Mouse (Mus musculus): ENCODE measurements around the gene St8sia1. TPM values are rescaled to one million over a fixed set of nuclear protein-coding genes. Genes with fewer than 3 reads are reported as not detected.

The St8sia1 gene
- polyA plus RNA-seq, 1 experiment = not detected

DNA sequence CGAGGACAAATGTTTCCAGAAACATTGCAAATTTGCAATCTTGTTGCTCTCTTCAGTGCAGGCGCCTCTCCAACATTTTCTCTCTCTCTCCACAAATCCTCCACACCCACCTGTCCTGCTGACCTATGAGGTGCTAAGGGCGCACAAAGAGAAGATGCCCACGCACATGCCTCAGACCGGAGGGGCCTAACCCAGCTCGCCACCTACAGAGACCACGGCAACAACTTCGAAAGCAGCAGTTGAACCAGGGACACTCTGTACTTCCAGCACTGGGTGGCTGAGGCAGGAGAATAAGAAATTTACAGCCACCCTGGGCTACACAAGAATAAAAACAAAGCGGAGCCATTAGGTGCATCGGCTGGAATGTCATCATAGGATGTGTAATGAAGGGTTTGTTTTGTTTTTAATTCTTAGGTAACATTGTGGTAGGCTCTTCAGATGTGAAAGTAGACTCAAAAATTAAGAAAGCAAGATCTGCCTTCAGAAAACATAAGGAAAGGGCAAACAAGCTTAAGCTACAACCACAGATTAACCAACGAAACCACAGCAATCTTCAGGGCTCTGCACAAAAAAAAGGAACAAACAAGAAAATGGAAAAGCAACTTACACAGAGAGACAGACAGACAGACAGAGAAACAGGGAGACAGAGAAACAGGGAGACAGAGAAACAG lies 47.8 kb downstream of the St8sia1 start:
- no peak overlapping the region for H3K4me3 ChIP-seq (ENCODE audit: insufficient read depth, low read depth, low read length)
- WGBS = 74% methylated on average over 11 of the region's 11 CpGs
- no peak for TF ChIP-seq POLR2A (IDR thresholded peaks at IDR 0.05; ENCODE audit: insufficient read depth, low read depth, low read length)
- no peak for TF ChIP-seq CTCF (IDR thresholded peaks at IDR 0.05; ENCODE audit: insufficient read depth, low read depth, low read length)

DNA sequence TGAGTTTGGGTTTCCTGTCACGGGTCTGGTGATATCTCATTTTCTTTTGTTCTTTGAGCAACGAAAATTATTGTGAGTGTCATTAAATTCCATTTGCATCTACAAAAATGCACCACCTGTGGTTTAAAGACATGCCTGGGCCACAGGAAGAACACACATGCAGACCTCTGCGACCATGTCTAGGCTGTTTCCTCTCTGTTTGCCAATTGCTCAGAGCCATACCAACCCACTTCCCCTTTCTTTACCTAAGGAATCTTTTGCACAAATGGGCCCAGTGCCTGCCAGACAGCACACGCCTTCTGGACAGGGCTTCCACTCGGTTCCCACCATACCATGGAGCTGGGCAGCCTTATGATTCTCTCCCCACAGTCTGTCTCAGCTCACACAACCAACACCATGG lies 48.8 kb downstream of the St8sia1 start:
- TF ChIP-seq CTCF (IDR thresholded peaks at IDR 0.05; ENCODE audit: insufficient read depth, low read depth, low read length) = no peak
- no peak for TF ChIP-seq POLR2A (IDR thresholded peaks at IDR 0.05; ENCODE audit: insufficient read depth, low read depth, low read length)
- Histone ChIP-seq H3K27ac (ENCODE audit: insufficient read depth, low read depth, low read length) (no peak overlapping the region), H3K4me1 (ENCODE audit: control insufficient read depth, insufficient read depth, low read length) (peaks cover 3% of the 10 kb centered on the region), H3K4me3 (ENCODE audit: insufficient read depth, low read depth, low read length) (no peak overlapping the region)
- 87% methylated on average over 5 of the region's 5 CpGs for WGBS

More for the DNA sequence above, 47.8 kb downstream of the St8sia1 start:
- Histone ChIP-seq H3K4me1 (ENCODE audit: control insufficient read depth, insufficient read depth, low read length) (peaks cover 3% of the 10 kb centered on the region), H3K27ac (ENCODE audit: insufficient read depth, low read depth, low read length) (no peak overlapping the region)

DNA sequence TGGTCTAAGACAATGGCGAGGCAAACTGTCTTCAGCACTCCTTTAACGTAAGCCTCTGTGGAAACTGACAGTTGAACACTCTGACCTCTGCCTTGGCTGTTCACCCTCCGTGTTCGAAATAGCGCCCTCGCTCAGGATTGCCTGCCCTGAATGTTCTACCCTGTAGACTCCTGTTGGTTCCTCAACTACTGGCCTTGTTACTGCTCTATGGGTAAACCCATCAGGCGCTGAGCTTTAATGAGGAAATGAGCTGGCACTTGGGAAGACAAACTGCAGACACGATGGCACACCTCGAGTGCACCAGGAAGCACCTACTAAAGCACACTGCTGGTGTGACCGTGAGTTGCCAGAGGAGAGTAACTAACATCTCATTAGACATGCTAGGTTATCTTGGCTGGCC lies 49.6 kb downstream of the St8sia1 start:
- Histone ChIP-seq H3K4me1 (ENCODE audit: control insufficient read depth, insufficient read depth, low read length) (peaks cover 3% of the 10 kb centered on the region), H3K4me3 (ENCODE audit: insufficient read depth, low read depth, low read length) (no peak overlapping the region), H3K27ac (ENCODE audit: insufficient read depth, low read depth, low read length) (no peak overlapping the region)
- TF ChIP-seq CTCF (IDR thresholded peaks at IDR 0.05; ENCODE audit: insufficient read depth, low read depth, low read length) = no peak
- TF ChIP-seq POLR2A (IDR thresholded peaks at IDR 0.05; ENCODE audit: insufficient read depth, low read depth, low read length) = no peak
- WGBS = 92% methylated on average over 10 of the region's 10 CpGs

- Histone ChIP-seq H3K4me3 (ENCODE audit: insufficient read depth, low read depth, low read length) (no peak overlapping the region), H3K4me1 (ENCODE audit: control insufficient read depth, insufficient read depth, low read length) (peaks cover 1% of the 10 kb centered on the region), H3K27ac (ENCODE audit: insufficient read depth, low read depth, low read length) (no peak overlapping the region)
- TF ChIP-seq CTCF (IDR thresholded peaks at IDR 0.05; ENCODE audit: insufficient read depth, low read depth, low read length) = no peak
- TF ChIP-seq POLR2A (IDR thresholded peaks at IDR 0.05; ENCODE audit: insufficient read depth, low read depth, low read length) = no peak
- 94% methylated on average over 3 of the region's 3 CpGs for WGBS
Measured at GRCm38 (mm10) chr6:142911263-142911662, 53.0 kb downstream of the St8sia1 start.

GRCm38 (mm10) chr6:142910721-142911120 lies 53.5 kb downstream of the St8sia1 start:
- 98% methylated on average over 7 of the region's 7 CpGs for WGBS
- Histone ChIP-seq H3K27ac (ENCODE audit: insufficient read depth, low read depth, low read length) (no peak overlapping the region), H3K4me1 (ENCODE audit: control insufficient read depth, insufficient read depth, low read length) (no peaks in the 10 kb centered on the region; the same call in 1 of the 2 replicates), H3K4me3 (ENCODE audit: insufficient read depth, low read depth, low read length) (no peak overlapping the region)
- no peak for TF ChIP-seq CTCF (IDR thresholded peaks at IDR 0.05; ENCODE audit: insufficient read depth, low read depth, low read length)
- TF ChIP-seq POLR2A (IDR thresholded peaks at IDR 0.05; ENCODE audit: insufficient read depth, low read depth, low read length) = no peak

DNA sequence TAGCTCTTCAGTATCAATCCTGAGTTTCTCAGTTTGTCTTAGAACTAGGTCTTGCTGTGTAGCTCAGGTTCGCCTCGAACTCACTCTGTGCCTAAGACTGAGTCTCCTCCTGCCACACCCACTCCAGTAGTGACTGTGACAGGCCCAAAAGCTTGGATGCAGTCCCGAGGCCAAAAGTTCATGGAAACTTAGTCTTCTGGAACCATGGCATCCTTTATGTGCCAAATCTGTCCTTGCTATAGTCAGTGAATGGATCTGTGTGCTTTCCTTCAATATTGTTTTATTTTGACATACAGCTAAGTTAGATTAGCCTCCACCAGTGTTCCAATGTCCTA lies 54.5 kb downstream of the St8sia1 start:
- Histone ChIP-seq H3K4me1 (ENCODE audit: control insufficient read depth, insufficient read depth, low read length) (no peaks in the 10 kb centered on the region), H3K4me3 (ENCODE audit: insufficient read depth, low read depth, low read length) (no peak overlapping the region), H3K27ac (ENCODE audit: insufficient read depth, low read depth, low read length) (no peak overlapping the region)
- WGBS = 86% methylated on average over 3 of the region's 3 CpGs
- TF ChIP-seq CTCF (IDR thresholded peaks at IDR 0.05; ENCODE audit: insufficient read depth, low read depth, low read length) (no peak), POLR2A (IDR thresholded peaks at IDR 0.05; ENCODE audit: insufficient read depth, low read depth, low read length) (no peak)

- H3K4me3 ChIP-seq (ENCODE audit: insufficient read depth, low read depth, low read length) = no peak overlapping the region
- H3K4me1 ChIP-seq (ENCODE audit: control insufficient read depth, insufficient read depth, low read length) = no peaks in the 10 kb centered on the region
- H3K27ac ChIP-seq (ENCODE audit: insufficient read depth, low read depth, low read length) = no peak overlapping the region
- WGBS = 81% methylated on average over 5 of the region's 5 CpGs
- no peak for TF ChIP-seq POLR2A (IDR thresholded peaks at IDR 0.05; ENCODE audit: insufficient read depth, low read depth, low read length)
Measured at GRCm38 (mm10) chr6:142908911-142909770, 55.1 kb downstream of the St8sia1 start.

DNA sequence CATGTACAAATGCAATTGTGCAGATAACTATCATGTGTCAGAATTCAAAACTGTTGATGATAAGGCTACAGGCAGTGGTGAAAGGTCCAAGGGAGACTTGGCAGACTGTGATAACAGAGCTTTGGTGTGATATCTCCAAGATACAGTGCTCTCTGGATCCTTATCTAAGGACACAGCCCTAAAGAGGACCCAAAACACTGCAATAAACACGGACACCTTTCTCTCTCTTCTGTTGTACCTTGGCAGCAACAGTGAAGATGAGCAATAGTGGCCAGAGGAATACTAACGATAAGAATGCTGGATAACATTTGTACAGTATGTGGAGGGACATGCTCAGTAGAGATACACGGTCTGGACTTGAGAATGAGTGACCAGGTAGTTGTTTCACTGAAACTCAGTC lies 55.8 kb downstream of the St8sia1 start:
- 97% methylated on average over 3 of the region's 3 CpGs for WGBS
- Histone ChIP-seq H3K4me1 (ENCODE audit: control insufficient read depth, insufficient read depth, low read length) (no peaks in the 10 kb centered on the region), H3K4me3 (ENCODE audit: insufficient read depth, low read depth, low read length) (no peak overlapping the region), H3K27ac (ENCODE audit: insufficient read depth, low read depth, low read length) (no peak overlapping the region)
- TF ChIP-seq CTCF (IDR thresholded peaks at IDR 0.05; ENCODE audit: insufficient read depth, low read depth, low read length) = no peak
- no peak for TF ChIP-seq POLR2A (IDR thresholded peaks at IDR 0.05; ENCODE audit: insufficient read depth, low read depth, low read length)

GRCm38 (mm10) chr6:142895371-142895770 lies 68.9 kb downstream of the St8sia1 start:
- TF ChIP-seq POLR2A (IDR thresholded peaks at IDR 0.05; ENCODE audit: insufficient read depth, low read depth, low read length) = no peak
- TF ChIP-seq CTCF (IDR thresholded peaks at IDR 0.05; ENCODE audit: insufficient read depth, low read depth, low read length) = no peak
- 83% methylated on average over 3 of the region's 3 CpGs for WGBS
- Histone ChIP-seq H3K27ac (ENCODE audit: insufficient read depth, low read depth, low read length) (no peak overlapping the region), H3K4me3 (ENCODE audit: insufficient read depth, low read depth, low read length) (no peak overlapping the region), H3K4me1 (ENCODE audit: control insufficient read depth, insufficient read depth, low read length) (no peaks in the 10 kb centered on the region)

All from olfactory bulb, adult 2 months (tissue).